Mouse (Mus musculus): ENCODE results near the gene Fam222a. TPM values are rescaled to one million over a fixed set of nuclear protein-coding genes. Genes with fewer than 3 reads are reported as not detected.

The Fam222a gene
- polyA plus RNA-seq, 1 experiment from 2014 or later = 4.0 TPM

DNA sequence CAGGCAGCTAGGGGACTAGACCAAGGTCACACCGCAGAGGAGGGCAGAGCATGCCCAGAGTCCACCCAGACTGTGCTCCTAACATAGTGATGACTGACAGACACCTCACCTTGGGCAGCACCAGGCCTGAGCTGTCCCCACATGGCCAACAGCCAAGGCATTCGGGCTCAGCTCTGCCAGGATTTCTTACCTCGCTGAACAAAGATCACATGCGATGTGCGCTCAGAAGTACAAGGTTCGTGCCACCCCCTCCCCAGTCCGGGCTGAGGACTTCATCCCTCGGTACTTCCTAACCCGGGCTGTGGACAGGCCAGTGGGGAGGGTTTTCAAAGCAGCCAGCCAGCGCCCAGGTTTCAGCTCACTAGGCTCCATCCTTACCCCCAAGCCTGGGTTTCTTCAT, 89.6 kb downstream of the Fam222a start:
- Histone ChIP-seq H3K9me3 (replicated peaks) (no peaks in the 10 kb centered on the region), H3K36me3 (no peaks in the 10 kb centered on the region), H3K4me1 (peaks cover 13% of the 10 kb centered on the region), H3K27ac (replicated peaks) (no peak overlapping the region), H3K27me3 (ENCODE audit: low read depth, poor library complexity, severe bottlenecking) (peaks cover 78% of the 10 kb centered on the region), H3K4me3 (peak overlapping the region; percentile 57)
- no peak for DNase-seq (ENCODE audit: low spot score)
- 34% methylated on average over 10 of the region's 10 CpGs for WGBS

DNA sequence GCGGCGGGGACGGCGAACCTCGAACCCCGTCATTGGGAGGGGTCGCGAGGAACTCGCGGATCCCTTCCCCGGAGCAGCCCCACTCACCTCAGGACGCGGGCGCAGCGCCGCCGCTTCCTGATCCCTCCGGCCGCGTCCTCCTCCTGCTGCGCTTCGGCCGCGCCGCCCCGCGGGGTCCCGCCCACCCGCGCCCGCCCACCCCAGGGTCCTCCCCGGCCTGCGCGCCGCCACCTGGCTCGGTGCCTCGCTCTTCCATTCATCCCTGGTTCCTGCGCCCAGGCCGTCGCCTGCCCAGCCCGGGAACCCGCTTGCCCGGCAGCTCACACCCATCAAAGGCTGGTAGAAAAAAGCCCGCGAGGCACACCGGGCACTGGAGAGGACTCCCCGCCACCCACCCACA, 90.4 kb downstream of the Fam222a start, which contains the start of gene Trpv4:
TSS of gene Trpv4 (minus strand) at position 167 of the 400 bp plus-strand sequence.
- Histone ChIP-seq H3K4me3 (peak within 1 kb of the TSS; percentile 57), H3K27me3 (ENCODE audit: low read depth, poor library complexity, severe bottlenecking) (peaks cover 70% of the 10 kb centered on the region), H3K36me3 (no peaks in the 10 kb centered on the region), H3K9me3 (replicated peaks) (no peaks in the 10 kb centered on the region), H3K4me1 (peaks cover 13% of the 10 kb centered on the region), H3K27ac (replicated peaks) (no peak within 1 kb of the TSS; the same call in 1 of the 2 replicates)
- WGBS = 2% methylated on average over 47 of the region's 47 CpGs
- DNase-seq (ENCODE audit: low spot score) = no peak

DNA sequence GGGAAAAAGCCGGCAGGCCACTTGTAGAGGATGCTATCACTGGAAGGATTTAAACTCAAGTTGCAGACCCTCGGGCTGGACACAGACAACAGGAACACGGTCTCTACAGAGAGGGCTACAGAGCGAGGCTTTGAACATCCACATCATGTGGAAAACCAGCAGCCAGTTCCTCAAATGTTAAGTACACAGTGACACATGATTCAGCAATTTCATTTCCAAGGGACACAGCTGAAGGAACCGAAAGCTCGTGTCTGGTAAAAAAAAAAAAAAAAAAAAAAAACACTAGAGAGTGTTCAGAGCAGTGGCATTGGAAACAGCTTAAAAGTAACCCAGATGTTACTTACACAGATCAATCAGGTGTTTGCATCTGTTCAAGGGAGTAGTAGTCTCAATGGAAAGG, 93.2 kb downstream of the Fam222a start:
- WGBS = 77% methylated on average over 6 of the region's 6 CpGs
- H3K27me3 ChIP-seq (ENCODE audit: low read depth, poor library complexity, severe bottlenecking) = peaks cover 47% of the 10 kb centered on the region
- no peak overlapping the region for H3K4me3 ChIP-seq
- H3K36me3 ChIP-seq = no peaks in the 10 kb centered on the region
- DNase-seq (ENCODE audit: low spot score) = no peak
- H3K4me1 ChIP-seq = peaks cover 13% of the 10 kb centered on the region
- H3K9me3 ChIP-seq (replicated peaks) = no peaks in the 10 kb centered on the region
- no peak overlapping the region for H3K27ac ChIP-seq (replicated peaks)

Other genes starting within 250 kb of the Fam222a start
- gene Kctd10, start 187.5 kb upstream of the Fam222a start, polyA plus RNA-seq (2016; fragmentation: Nextera tagmentation; extraction: Ambion mirVana) = 103 and 114 TPM in 2 replicates
- 49.8 and 56.9 TPM in 2 replicates for gene Ube3b, start 187.4 kb upstream of the Fam222a start, polyA plus RNA-seq (2016; fragmentation: Nextera tagmentation; extraction: Ambion mirVana)
- 32.4 and 34.1 TPM in 2 replicates for gene Mmab, start 124.0 kb upstream of the Fam222a start, polyA plus RNA-seq (2016; fragmentation: Nextera tagmentation; extraction: Ambion mirVana)
- 62.3 and 65.2 TPM in 2 replicates for gene Mvk, start 123.7 kb upstream of the Fam222a start, polyA plus RNA-seq (2016; fragmentation: Nextera tagmentation; extraction: Ambion mirVana)
- gene Trpv4, start 90.4 kb downstream of the Fam222a start, polyA plus RNA-seq (2016; fragmentation: Nextera tagmentation; extraction: Ambion mirVana) = 0.12 and 0.27 TPM in 2 replicates
- 81.8 and 83.0 TPM in 2 replicates for gene Gltp, start 123.0 kb downstream of the Fam222a start, polyA plus RNA-seq (2016; fragmentation: Nextera tagmentation; extraction: Ambion mirVana)
- gene Tchp, start 139.7 kb downstream of the Fam222a start, polyA plus RNA-seq (2016; fragmentation: Nextera tagmentation; extraction: Ambion mirVana) = 19.4 and 22.0 TPM in 2 replicates
- gene Ankrd13a, start 206.7 kb downstream of the Fam222a start, polyA plus RNA-seq (2016; fragmentation: Nextera tagmentation; extraction: Ambion mirVana) = 50.1 and 54.0 TPM in 2 replicates
- gene Git2, start 207.5 kb downstream of the Fam222a start, polyA plus RNA-seq (2016; fragmentation: Nextera tagmentation; extraction: Ambion mirVana) = 34.4 and 38.1 TPM in 2 replicates